Mouse (Mus musculus) adrenal gland, adult (tissue): ENCODE measurements at regions not wholly inside any gene's neighbourhood (a gene's known extent, or its start where the extent isn't known, plus 50 kb on each side); places are given as distances from the start of the nearest gene placed in this dataset.

Experiments used
- DNase-seq, 2 experiments: peaks; one replicate each; pipeline ENCODE4 v3.0.0; 2022 to 2023; ENCODE audit warnings: low spot score in 1 of 2; ENCODE audit not compliant: inconsistent age in 2 of 2

GRCm38 (mm10) chr14:98589846-98590245 is 404.3 kb downstream of the Rpl36a-ps1 start:
- peak; percentile 75 to 93 for DNase-seq

GRCm38 (mm10) chr14:98571644-98572043 is 402.1 kb upstream of the Dach1 start:
- no peak for DNase-seq

- DNase-seq, result no peak
Measured at GRCm38 (mm10) chr14:98562002-98562401, 392.4 kb upstream of the Dach1 start.

GRCm38 (mm10) chr14:98539792-98540191 is 370.2 kb upstream of the Dach1 start:
- no peak for DNase-seq

- DNase-seq, result peak in 1 of 2 experiments; percentile 30
Measured at GRCm38 (mm10) chr14:98538267-98538666, 368.7 kb upstream of the Dach1 start.

GRCm38 (mm10) chr14:98533600-98533999 is 364.0 kb upstream of the Dach1 start:
- DNase-seq, result no peak

- no peak for DNase-seq
Measured at GRCm38 (mm10) chr14:98520966-98521365, 351.4 kb upstream of the Dach1 start.

- no peak for DNase-seq
Measured at GRCm38 (mm10) chr14:98505321-98505720, 335.8 kb upstream of the Dach1 start.

GRCm38 (mm10) chr14:98477416-98477815 is 307.9 kb upstream of the Dach1 start:
- DNase-seq, result no peak

- DNase-seq, result peak in 1 of 2 experiments; percentile 34
Measured at GRCm38 (mm10) chr14:98471803-98472509, 302.4 kb upstream of the Dach1 start.

- DNase-seq, result no peak
Measured at GRCm38 (mm10) chr14:98454461-98454860, 284.9 kb upstream of the Dach1 start.

GRCm38 (mm10) chr14:98452191-98452590 is 282.6 kb upstream of the Dach1 start:
- DNase-seq, result no peak

GRCm38 (mm10) chr14:98449568-98449967 is 280.0 kb upstream of the Dach1 start:
- no peak for DNase-seq

GRCm38 (mm10) chr14:98442411-98442810 is 272.8 kb upstream of the Dach1 start:
- DNase-seq, result no peak

- no peak for DNase-seq
Measured at GRCm38 (mm10) chr14:98441954-98442353, 272.4 kb upstream of the Dach1 start.

- no peak for DNase-seq
Measured at GRCm38 (mm10) chr14:98431959-98432358, 262.4 kb upstream of the Dach1 start.

GRCm38 (mm10) chr14:98417719-98418118 is 248.2 kb upstream of the Dach1 start:
- no peak for DNase-seq

- peak in 1 of 2 experiments; percentile 39 for DNase-seq
Measured at GRCm38 (mm10) chr14:98414201-98414600, 244.6 kb upstream of the Dach1 start.

- peak in 1 of 2 experiments; percentile 35 for DNase-seq
Measured at GRCm38 (mm10) chr14:98405936-98406635, 236.5 kb upstream of the Dach1 start.

- DNase-seq, result no peak
Measured at GRCm38 (mm10) chr14:98404026-98404425, 234.5 kb upstream of the Dach1 start.

- no peak for DNase-seq
Measured at GRCm38 (mm10) chr14:98387871-98388270, 218.3 kb upstream of the Dach1 start.
